Mouse (Mus musculus) E14TG2a.4 (cell line): Measurements from ENCODE around the gene Cblb.

ENCODE experiments used
- H3K27me3 ChIP-seq: 2 replicates; pipeline ENCODE4 v1.6.1; 2014; ENCODE audit warnings: low read length, control low read depth; ENCODE audit not compliant: insufficient read depth
- H3K36me3 ChIP-seq: 2 replicates; pipeline ENCODE4 v1.6.1; 2014; ENCODE audit warnings: low read length, control low read depth; ENCODE audit not compliant: insufficient read depth
- H3K4me1 ChIP-seq: replicated peaks from 2 replicates; pipeline ENCODE4 v1.6.1; 2014; ENCODE audit warnings: low read depth, low read length, control low read depth
- H3K4me3 ChIP-seq: replicated peaks from 2 replicates; pipeline ENCODE4 v1.5.1; 2014; ENCODE audit warnings: mild to moderate bottlenecking, low read length
- H3K9me3 ChIP-seq: 2 replicates; pipeline ENCODE4 v1.6.1; 2014; ENCODE audit warnings: low read length, control low read depth
- CTCF ChIP-seq: conservative IDR thresholded peaks from 2 replicates; pipeline ENCODE4 v1.5.1; 2014; ENCODE audit warnings: low read length
- NANOG ChIP-seq: IDR thresholded peaks from 2 replicates; pipeline ENCODE4 v1.6.1; 2014; ENCODE audit warnings: borderline replicate concordance, low read length, mixed read lengths
- POU5F1 ChIP-seq: IDR thresholded peaks from 2 replicates; pipeline ENCODE4 v1.6.1; 2014; ENCODE audit warnings: low read length, borderline replicate concordance

Cblb gene

DNA sequence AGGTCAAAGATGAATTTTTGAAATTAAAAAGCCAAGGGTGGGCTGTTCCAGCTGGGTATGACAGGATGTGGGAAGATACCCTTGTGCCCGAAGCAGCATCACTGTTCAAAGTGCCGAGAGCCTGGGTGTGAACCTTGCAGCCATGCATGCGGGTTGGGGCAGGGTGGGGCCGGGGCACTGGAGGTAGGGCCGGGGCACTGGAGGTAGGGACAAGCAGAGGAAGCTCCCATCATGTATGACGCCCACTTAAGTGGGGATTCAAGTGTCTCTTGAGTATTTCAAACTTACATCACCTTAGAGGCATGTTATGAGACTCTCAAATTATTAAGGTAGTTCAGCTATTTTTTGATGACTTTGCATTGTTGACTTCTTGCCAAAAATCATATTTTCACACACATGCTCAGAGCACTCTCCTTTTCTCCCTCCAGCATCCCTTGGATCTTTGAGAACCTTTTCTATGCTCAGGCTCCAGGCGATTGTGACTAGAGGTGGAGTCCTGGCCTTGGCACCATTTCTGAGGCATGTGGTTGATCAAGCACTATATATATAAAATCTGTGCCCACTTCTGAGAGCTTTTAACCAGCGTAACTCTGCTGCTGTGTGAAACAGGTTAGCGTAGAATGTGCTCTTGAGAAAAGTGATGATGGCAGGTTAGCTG is 55.9 kb downstream of the Cblb start:
- Histone ChIP-seq H3K36me3 (no peaks in the 10 kb centered on the region), H3K9me3 (peaks cover 7% of the 10 kb centered on the region; the same call in 1 of the 2 replicates), H3K27me3 (no peaks in the 10 kb centered on the region), H3K4me3 (no peak overlapping the region), H3K4me1 (no peaks in the 10 kb centered on the region)
- no peak for TF ChIP-seq POU5F1
- no peak for TF ChIP-seq CTCF
- TF ChIP-seq NANOG, result no peak

DNA sequence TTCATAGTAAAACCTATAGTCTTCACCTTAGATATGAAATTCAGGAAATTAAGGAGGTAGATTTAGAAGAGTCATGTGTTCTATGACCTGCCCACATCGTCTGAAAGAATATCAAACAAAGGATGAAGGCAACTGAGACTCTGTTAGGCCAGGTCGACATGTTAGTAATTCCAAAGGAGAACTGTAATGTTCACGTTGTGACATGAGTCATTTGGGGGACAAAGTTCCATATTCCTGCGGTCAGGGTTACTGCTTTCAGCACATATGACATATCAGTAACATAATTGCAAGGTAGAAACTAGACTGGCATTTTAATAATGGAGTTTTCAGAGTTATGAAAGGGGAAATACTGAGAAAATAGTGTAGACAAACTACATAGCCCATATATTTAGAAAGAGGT is 58.3 kb downstream of the Cblb start:
- TF ChIP-seq POU5F1 (no peak), NANOG (no peak), CTCF (no peak)
- no peaks in the 10 kb centered on the region for H3K9me3 ChIP-seq
- H3K36me3 ChIP-seq, result no peaks in the 10 kb centered on the region
- H3K27me3 ChIP-seq, result no peaks in the 10 kb centered on the region
- no peak overlapping the region for H3K4me3 ChIP-seq
- H3K4me1 ChIP-seq, result no peaks in the 10 kb centered on the region

DNA sequence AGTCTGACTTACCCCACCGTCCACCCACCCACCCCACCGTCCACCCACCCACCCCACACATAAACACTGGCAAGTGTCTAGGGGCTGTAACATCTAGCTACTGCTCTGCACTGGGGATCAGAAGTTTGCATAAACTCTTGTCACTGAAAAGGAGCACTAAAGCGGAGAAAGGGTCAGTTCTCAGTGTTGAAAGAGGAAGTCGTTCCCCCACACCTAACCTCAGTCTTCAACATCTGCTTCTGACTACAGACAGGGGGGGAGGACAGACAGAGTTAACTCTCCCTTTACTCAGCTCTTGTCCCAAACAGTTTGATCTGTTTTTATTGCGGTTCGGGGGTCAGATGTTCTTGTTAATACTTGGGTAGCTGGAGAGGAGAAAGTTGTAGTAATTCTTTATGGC is 59.9 kb downstream of the Cblb start:
- TF ChIP-seq CTCF (no peak), NANOG (no peak), POU5F1 (no peak)
- no peaks in the 10 kb centered on the region for H3K4me1 ChIP-seq
- no peaks in the 10 kb centered on the region for H3K9me3 ChIP-seq
- H3K4me3 ChIP-seq, result no peak overlapping the region
- no peaks in the 10 kb centered on the region for H3K27me3 ChIP-seq
- no peaks in the 10 kb centered on the region for H3K36me3 ChIP-seq

DNA sequence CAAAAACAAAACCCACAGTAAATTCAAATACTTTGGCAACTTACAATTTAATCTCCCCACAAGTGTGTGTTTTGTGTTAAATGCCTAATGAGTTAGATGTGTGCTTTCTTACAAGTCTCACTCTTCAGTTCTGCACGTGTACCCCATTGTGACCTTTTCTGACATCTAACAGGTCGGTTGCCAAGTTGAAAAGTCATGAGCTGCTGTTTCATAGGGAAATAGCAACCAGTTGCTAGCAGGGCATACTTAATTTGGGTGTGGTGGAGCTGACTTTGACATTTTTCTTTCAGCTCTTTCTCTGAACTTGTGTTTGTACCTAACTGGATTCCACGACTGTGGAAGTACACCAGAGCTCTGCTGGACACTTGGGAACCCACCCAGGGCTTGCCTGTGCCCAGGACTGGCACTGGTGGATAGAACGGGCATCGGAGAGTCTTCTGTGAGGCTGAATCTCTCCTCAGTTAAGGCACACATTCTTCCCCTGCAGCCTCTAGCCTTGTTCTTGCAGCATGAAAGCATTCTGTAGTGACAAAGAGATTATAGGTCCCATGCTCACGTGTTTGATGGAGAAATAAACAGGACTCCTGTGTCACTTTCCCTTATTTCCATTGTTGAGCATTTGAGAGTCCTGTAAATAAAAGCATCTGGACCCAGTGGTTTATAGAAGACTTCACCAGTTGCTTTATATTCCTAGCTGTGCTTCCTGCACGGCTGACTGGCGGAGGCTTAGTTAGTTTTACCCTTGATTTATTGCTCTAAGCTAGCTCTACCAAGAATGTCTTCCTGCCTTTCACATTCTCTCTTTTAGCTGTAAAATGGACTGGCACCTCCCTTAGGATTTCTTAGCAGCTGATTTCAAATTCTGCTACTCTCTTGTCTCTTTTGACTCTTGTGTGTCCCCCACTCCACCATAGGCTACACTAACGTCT is 62.6 kb downstream of the Cblb start:
- Histone ChIP-seq H3K27me3 (no peaks in the 10 kb centered on the region), H3K4me3 (no peak overlapping the region), H3K9me3 (no peaks in the 10 kb centered on the region), H3K4me1 (no peaks in the 10 kb centered on the region), H3K36me3 (no peaks in the 10 kb centered on the region)
- TF ChIP-seq POU5F1 (no peak), NANOG (no peak), CTCF (no peak)

DNA sequence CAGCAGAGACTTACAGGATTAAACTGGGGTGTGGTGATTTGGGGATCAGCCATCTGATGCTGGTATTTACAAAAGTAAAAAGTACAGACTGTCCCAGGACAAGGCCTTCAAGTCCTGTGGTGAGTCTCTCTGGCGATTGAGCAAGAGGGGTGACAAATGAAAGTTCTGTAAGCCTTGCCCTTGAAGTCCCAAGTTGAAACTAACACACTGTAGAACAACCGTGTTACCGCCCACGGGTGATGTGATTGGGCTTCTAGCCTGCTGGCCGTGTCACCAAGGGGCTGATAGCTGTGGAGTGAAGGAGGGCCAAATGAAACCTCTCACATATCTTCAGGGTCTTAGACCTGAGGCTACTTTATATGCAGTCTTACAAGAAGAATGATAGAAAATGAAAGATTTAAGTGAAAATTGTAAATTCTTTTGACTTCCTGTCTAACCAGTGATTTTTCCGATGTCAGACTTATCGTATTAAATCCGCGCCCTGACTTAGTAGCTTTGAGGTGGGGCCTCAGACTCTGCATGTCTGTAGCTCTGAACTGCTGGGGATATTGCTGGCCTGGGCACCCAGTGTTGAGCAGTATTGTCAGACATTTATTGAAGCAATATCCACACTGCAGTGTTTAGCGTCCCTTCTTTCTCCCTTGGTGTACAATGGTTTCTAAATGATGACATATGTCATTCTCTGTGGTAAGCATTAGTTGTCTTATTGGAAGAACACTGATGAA is 63.9 kb downstream of the Cblb start:
- TF ChIP-seq CTCF (no peak), NANOG (no peak), POU5F1 (no peak)
- no peak overlapping the region for H3K4me3 ChIP-seq
- no peaks in the 10 kb centered on the region for H3K9me3 ChIP-seq

DNA sequence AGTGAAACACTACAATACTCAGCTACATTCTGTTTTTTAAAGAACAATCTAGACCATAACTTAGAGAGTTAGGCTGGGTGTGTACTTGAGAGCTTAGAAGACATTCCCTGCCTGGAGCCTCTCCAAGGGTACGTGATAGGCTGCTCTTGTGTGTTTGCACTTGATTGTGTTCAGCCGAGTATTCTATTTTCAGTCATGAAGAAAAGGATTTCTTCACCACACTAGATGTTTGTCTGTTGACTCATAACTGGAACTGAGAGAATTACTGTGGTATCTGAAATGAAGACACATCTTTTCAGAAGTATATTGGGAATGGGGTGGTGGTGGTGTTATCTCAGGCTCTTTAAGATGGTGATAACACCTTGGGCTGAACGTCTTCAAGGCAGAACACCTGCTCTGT is 64.6 kb downstream of the Cblb start:
- no peaks in the 10 kb centered on the region for H3K9me3 ChIP-seq
- H3K4me1 ChIP-seq, result no peaks in the 10 kb centered on the region
- no peaks in the 10 kb centered on the region for H3K27me3 ChIP-seq
- H3K4me3 ChIP-seq, result no peak overlapping the region
- TF ChIP-seq CTCF, result no peak
- TF ChIP-seq NANOG, result no peak
- no peak for TF ChIP-seq POU5F1
- H3K36me3 ChIP-seq, result no peaks in the 10 kb centered on the region

More for the DNA sequence above, 63.9 kb downstream of the Cblb start:
- Histone ChIP-seq H3K27me3 (no peaks in the 10 kb centered on the region), H3K4me1 (no peaks in the 10 kb centered on the region), H3K36me3 (no peaks in the 10 kb centered on the region)

DNA sequence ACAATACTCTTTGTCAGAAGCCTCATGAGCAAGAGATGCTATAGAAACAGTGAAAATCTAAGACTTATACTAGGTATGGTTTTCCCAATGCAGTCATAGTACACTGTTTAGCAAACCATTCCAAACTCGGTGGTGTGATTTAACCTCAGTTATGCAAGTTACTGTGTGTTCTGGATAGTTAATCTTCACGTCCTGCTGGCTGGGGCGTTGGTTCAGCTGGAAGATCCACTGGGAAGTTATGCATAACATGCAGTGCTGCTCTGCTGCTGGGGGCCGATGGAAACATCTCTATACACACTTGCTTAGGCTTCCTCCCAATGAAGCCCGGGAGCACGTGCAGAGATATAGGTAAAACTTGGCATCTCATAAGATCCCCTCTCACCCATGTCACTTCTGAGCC is 69.4 kb downstream of the Cblb start:
- H3K27me3 ChIP-seq, result no peaks in the 10 kb centered on the region
- H3K36me3 ChIP-seq, result no peaks in the 10 kb centered on the region
- H3K4me1 ChIP-seq, result no peaks in the 10 kb centered on the region
- no peak overlapping the region for H3K4me3 ChIP-seq
- TF ChIP-seq CTCF (no peak), POU5F1 (no peak)
- H3K9me3 ChIP-seq, result no peaks in the 10 kb centered on the region

DNA sequence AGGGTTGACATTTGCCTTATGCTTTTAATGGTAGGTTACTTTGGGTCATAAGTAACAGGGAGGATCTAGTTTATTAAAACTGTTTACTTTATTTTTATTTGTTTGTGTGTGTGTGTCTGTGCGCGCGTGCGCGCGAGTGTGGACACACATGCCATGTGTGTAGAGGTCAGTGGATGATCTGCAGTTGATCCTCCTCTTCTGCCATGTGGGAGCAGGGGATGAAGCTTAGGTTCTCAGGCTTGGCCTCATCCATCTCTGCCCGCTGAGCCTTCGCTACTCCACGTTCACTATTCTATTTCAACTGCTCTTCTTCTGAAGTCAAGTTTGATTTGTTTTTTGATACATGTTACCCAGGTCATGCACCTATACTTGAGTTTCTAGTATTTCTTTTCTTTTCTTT is 73.6 kb downstream of the Cblb start:
- no peaks in the 10 kb centered on the region for H3K9me3 ChIP-seq
- H3K4me3 ChIP-seq, result no peak overlapping the region
- no peaks in the 10 kb centered on the region for H3K36me3 ChIP-seq
- no peaks in the 10 kb centered on the region for H3K4me1 ChIP-seq
- no peaks in the 10 kb centered on the region for H3K27me3 ChIP-seq
- no peak for TF ChIP-seq POU5F1
- no peak for TF ChIP-seq CTCF
- TF ChIP-seq NANOG, result no peak
